Mouse (Mus musculus) cerebellum, postnatal 10 days (tissue): ENCODE results near the gene Gpr87.
"Not testable (repeated sequence)": the region's sequence is repeated elsewhere in the genome, so short reads cannot be mapped to it uniquely, and the experiment has no call there.

Experiments
- DNase-seq, 2 experiments: peaks; one replicate each; pipeline ENCODE4 v3.0.0; 2021; ENCODE audit warnings: mixed read lengths in 2 of 2

Gene Gpr87

DNA sequence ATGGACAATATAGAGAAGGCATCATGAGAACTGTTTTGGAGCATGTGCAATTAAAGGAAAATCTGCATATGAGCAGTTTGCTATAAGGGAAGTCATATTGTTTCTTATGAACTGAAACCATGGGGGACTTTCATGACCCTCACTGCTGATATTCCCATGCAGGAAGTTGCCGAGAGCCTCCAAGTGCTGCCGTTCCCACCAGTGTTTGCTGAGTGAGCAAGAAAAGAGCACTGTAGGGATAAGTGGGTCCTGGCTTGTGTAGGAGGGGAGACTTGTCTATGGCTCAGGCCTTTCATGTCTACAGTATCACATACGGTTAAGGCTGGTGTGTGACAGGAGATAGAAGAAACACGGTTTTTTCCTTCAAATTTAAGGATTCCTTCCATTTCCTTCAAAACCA lies 9.2 kb downstream of the Gpr87 start:
- no peak for DNase-seq

DNA sequence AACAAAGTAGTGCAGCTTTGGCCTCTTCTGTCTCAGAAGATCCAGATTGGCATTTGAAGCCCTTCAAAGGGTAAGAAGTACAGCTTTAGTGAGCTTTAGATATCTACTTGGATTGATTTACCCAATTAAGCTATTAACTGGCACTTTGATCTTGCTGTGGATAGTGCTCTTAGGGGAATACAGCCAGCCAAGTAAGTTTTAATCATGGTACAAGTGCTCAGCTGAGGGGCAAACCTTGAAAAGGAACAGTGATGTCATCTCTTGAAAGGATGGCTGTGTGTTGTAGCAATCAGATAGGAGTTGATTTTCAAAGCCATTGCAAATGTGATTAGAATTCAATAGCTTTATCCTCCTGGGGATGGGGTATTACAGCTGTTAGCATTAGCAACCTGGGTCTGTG lies 12.8 kb downstream of the Gpr87 start:
- DNase-seq = no peak

DNA sequence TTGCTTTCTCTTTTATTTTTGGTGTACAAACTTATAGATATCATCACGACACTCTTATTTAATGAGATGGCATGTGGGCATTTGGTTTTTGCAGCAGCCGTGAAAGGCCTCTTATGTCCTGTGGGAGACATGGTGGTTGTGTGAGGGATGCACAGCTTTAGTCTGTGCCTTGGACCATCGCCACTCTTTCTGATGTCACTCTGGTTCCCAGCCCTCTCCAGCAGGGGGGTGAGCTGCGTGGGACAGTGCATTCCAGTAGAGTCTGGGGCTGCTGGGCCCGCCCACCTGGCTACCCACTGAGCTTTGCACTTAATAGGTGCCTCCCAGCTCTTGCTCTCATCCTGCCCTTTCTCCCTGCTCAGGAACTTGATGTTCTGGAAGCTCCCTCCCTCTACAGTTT lies 13.8 kb downstream of the Gpr87 start:
- peak; percentile 25 to 27 for DNase-seq

DNA sequence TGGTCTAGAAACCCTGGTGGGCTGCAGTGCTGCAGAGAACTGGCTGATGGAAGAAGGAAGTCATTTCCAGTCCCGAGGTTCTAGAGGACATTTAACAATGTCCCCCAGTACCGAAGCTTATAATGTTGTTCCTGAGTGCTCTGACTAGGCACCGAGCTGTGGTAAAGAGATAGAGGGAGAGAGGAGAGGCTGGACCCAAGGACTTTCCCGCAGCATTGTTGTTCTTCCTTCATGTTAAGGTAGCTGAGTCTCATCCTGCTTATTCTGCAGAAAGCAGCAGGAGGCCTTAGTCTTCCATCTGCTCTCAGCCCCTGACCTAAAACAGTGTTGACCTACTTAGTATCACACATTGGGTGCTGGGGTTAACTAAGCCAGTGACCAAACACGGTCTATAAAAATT lies 18.0 kb downstream of the Gpr87 start:
- peak; percentile 61 to 75 for DNase-seq

DNA sequence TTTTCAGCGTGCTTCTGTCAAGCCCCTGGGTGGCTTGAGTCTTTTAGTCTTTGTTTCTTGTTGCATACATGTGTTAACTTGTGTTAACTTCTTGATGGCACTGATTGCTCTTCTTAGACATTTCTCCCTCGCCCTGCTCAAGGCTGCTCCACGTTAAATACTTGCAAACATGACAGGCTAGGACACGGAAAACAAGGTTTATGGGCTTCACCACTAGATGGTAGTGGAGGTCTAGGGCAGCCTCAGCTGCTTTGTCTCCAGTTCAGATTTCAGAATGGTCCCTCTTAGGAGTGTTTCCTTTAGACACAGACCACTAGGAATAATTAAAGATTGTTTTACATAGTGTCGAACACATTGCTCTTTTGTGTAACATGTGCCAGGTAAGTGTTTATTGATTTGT lies 19.7 kb downstream of the Gpr87 start:
- DNase-seq = peak; percentile 72 to 81

DNA sequence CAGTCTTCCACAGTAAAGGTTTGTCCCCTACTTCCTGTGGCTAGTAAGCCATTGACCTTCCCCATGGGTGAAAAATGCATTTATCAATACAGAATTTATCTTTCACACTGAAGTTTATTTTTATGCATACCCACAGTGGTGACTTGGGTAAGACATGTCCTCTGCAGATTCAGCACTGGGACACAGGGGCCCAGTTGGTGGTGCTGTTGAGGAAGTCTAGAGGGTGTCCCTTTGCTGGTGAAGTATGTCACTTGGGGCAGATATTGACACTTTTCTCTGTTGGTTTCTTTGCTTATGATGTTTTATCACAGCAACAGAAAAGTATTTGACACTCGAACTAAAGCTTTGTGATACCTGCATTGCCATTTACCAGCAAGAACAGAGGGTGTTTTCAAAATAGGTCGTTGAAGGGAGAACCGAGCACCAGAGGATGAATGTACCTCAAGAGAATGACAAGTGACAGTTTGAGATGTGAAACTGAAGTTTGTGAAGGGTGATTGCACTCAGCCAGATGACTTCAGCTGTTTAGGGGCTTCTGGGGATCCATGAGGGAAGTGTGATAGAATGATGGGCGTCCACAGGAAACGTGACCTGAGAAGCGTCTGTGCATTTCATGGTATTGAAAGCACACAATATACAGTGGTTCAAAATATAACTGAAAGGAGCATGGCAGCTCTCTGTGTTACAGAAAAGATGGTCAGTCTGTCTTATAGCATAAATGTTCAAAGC lies 20.3 kb downstream of the Gpr87 start:
- no peak for DNase-seq

DNA sequence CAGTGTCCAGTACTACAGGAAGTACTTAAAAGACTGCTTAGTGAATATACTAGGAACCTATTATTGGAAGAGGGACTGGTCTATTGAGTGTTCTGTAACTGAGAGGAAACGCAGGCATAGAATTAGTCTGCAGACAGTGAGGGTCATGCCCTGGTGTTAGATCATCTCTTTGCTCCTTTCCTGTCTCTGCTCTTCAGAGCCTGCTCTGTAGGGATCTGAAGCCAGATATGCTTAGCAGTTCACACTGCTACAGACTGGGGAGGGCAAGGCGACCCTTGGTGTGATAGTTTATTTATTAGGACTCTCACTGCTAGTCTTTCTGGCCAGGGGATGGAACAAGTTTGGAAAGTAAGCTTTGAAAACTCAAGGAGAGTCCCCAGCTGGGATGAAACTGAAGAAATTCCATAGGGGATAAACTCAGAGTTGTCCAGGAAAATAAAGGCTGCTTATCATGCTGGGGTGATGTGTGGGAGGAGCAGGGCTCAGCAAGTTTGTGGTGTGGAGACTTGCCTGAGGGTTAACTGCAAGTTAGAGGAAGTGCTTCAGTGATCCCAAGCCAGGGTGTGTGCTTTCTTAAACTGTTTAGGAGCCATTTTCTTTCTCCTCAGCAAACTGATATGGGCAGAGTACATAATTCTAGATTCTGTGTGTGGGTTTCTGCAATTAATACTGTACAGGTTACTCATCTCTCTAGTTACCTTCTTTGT lies 24.8 kb downstream of the Gpr87 start:
- no peak for DNase-seq

DNA sequence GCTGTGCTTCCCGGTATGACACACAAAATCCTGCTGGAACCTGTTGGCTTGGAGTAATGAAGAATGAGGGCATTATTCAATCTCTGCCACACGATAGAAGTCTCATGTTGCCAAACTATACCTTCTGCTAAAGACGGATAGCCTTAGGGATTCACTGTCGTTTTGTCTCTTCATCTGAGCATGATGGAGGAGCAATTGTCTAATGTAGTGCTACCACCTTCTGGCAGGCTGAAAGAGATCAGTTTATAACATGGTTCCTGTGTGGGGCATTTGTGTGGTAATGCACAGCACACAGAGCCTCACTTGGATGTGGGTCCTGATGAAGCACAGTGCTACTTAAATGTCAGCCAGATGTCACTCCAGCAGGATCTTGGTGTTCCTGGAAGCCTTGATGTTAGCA lies 25.7 kb downstream of the Gpr87 start:
- no peak for DNase-seq

DNA sequence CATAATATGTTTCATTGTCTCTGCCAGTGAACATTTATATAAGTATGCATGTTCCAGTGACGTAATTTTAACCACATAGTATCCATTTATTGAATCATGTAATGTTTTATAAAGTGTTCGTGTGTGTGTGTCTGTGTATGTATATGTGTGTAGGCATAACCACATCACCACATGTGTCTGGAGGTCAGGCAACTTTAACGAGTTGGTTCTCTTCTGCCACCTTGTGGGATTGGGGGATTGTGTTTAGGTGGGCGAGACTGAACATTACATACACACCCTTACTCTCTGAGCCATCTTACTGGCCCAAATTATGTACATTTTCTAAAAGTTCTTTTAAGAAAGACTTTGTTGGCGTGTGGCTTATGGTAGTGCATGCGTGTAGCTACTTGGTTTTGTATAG lies 26.4 kb downstream of the Gpr87 start:
- no peak for DNase-seq

DNA sequence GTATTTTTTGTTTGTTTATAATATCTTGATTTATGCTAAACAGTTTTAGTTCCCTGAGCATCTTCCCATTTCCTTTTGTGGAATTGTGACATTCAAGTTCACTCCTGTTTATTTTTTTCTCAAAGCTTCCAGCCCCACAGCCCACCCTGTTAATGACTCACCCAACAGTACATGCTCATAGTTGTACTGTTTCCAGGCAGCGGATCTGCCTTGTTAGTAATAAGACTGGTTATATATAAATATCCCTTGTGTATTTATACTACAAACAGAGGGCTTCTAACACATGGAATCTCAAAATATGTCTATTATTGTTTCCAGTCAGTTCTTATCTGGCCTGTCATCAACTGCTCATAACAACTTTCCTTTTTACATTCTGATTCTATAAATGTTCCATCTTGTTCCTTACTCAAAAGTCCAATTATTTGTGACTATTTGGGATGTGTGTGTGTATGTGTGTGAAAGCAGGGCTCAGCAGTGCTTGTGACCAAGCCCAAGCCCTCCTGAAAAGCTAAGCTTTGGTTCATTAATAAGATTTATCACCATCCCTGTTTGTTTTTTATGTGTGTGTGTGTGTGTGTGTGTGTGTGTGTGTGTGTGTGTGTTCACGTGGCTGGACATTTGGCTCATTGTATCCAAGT lies 27.4 kb downstream of the Gpr87 start:
- DNase-seq = no peak

DNA sequence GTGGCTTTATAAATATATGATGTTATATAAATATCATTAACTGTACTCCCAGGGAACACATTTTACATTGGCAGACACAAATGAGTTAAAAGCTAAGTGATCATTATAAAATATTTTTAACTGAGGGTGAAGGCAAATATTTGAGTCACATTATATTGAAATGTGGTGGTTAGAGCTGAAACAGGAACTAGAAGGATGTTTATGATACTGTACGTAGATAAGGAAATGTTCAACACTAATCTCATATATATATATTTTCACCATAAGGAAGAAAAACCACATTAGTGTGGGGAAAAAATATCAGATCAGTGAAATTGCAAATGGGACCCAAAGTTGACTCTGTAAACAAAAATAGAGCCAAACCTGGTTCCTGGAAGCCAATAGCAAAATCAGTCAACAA lies 34.4 kb downstream of the Gpr87 start:
- no peak for DNase-seq

DNA sequence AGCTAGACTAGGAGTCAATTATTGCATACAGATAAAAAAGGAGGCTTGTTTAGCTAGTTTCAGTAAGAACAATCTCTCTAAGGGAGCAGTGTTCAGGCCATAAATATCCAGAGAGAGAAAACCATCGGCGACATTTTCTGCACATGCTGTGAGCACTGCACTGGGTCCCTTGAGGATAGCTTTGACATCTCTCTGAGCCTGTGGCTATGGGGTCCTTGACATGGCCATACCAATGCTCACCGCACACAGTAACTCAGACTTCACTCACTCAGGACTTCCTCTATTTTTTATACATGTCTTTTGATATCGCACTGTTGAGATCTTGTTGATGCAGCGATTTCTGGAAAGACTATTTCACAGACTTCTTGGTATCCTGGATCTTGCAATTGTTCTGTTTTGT lies 37.9 kb downstream of the Gpr87 start:
- DNase-seq = no peak

DNA sequence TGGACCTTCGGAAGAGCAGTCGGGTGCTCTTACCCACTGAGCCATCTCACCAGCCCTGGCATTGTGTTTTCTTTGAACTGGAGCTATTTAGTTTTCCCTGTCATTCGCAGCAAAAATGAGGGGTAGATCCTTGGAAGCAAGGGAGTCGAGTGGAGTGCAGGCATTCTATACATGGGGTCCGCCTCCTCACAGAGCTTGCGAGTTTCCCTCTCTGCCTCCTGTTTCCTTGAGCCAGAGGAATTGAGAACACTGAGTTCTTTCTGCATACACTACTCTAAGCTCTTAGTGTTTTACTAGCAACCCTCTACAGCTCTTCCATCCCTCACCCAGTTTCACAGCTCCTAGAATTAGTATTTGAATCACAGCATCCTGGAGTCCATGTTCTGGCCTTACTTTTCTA lies 39.5 kb downstream of the Gpr87 start:
- DNase-seq = no peak

DNA sequence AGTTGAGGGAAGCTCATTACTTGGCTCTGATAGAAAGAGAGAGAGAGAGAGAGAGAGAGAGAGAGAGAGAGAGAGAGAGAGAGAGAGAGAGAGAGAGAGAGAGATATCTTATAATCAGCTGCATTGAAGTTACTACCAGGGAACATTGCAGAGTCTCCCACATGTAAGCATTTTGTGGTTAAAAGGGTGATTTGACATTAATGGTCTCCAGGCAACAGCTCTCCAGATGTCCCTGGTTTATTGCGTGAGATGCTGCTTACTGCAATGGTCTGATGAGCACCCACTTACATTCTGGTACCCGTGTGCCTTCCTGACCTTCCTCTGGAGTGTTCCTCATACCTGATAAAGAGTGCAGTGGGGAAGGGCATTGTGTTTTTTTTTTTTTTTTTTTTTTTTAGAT lies 40.0 kb downstream of the Gpr87 start:
- no peak for DNase-seq

DNA sequence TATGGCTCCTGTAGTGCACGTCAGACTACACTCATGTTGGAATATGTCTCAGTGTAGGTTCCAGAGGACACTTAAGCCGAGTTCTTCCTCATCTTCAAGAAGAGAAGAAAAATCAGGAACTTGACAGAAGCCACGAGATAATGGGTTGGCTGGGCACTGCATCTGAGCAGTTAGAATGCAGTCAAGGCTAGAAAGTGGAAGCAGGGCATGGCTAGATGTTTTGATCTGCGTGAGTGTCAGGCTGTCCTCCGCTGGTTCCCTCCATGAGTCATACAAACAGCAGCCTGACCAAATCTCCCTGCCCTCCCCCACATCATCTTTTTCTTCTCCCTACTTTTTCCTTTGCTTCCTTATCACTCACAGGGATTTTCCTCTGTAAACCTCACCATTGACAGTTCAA lies 41.5 kb downstream of the Gpr87 start, which contains the start of gene P2ry14:
Gene P2ry14, minus strand, starts transcription at position 195 of the 400 bp plus-strand sequence.
- no peak for DNase-seq

DNA sequence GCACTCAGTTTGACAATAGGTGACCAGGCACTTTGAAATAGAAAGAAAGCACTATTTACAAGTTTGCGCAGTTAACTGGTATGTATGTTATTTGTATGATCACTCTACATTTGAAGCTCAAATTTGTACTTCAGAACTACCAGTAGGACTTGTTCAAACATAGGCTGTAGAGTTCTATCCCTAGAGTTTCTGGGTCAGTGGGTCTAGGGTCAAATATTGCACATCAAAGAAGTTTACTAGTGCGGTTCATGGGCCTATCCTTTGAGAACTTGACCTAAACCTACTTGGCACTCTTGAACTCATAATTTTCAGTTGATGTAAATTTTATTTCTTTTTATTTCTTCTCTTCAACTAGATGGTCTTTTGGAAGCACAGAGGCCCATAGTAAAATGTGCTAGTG lies 44.3 kb downstream of the Gpr87 start:
- DNase-seq = no peak

DNA sequence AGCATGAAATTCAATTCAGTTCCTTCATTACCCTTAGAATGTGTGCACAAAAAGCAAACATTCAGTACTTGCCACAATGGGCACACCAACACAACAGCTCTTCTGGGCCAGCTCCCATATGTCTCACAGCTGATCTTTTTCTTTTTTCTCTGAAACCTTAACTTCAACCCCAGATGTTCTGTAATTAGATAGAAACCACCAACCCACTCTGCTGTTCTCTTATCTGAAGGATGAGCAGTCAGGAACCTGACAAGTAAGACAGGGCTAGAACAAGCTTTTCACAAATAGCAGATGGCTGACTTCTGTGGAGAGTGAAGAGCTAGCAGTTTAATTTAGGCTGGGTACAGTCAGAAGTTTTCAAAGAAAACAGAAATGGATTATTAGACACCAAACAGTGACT lies 45.3 kb downstream of the Gpr87 start:
- no peak for DNase-seq

DNA sequence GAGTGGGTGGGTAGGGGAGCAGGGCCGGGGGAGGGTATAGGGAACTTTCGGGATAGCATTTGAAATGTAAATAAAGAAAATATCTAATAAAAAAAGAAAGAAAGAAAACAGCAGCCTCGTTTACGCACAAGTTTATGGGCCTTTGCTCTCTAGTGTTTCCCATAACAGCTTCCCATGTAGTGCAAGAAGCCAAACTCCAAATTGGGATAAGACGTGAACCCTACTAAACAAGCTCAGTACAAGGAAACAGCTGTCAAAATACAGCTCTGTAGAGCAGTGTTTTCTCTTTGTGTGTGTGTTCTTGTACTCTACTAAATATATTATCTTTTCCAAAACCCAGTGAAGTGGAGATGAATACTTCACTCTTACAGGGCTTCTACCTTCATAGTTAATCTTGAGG lies 49.7 kb downstream of the Gpr87 start:
- DNase-seq = no peak

DNA sequence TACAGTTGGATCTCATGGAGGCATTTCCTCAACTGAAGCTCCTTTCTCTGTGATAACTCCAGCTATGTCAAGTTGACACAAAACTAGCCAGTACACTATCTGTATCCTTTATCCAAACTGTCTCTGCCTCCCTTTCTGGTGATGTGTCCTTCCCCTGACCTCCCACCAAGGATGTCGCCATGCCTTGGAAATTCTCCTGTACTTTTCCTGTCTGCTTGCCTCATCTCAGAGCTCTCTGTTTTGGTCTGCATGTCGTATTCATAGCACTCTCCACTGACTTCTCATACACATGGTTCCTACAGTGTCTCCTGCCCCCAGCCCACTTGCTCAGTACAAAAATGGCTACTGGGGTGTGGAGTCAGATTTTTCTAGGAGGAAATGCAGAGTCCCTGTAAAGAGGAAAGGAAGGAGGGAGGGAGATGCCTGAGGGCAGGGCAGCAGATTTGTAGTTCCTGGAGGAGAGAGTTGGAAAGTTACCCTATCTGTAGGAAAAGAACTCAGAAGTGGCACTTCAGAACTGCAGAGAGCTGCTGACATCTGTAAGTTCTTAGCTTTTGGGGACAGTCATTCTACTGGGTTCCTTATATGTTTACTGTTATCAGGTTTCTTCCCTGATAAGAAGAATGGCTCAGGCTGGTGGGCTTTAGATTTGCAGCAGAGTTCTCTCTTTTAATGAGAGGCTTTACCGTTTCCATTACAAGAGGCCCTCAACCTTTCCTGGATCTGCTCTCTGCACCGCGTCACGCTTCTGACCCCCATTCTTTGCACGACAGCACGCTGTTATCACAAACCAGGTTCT lies 53.2 kb downstream of the Gpr87 start:
- DNase-seq = no peak

DNA sequence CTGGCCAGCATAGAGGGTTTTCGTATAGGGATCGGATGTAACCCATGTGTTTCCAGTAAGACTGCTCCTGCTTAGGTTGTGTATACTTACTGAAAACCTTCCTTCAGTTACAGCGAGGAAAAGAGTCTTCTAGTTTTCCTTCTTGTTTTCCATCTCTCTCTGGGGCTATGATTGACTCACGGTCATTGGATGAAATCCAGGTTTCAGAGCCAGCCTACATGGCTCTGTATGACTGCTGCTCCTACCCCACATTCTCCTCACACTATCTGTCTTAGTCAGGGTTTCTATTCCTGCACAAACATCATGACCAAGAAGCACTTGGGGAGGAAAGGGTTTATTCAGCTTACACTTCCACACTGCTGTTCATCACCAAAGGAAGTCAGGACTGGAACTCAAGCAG lies 54.0 kb downstream of the Gpr87 start:
- not testable (repeated sequence) for DNase-seq

DNA sequence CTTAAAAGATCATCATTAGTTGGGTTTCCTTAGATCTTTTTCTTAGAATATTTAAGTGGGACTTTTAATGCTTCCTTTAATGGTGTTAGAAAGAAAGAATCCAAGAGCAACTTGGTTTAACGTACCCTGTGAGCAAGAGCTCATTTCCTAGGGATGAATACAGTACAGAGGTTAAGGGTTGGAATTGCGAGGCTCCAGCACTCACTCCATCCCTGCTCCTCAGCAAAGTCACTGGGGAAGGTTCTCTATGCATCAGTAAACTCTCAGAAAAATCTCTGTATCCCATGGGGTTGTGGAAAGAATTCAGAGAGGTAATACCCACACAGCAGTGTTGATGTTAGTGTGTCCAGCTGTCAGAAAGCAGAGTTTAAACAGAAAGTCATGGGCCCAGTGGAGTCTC lies 54.8 kb downstream of the Gpr87 start:
- DNase-seq = no peak

DNA sequence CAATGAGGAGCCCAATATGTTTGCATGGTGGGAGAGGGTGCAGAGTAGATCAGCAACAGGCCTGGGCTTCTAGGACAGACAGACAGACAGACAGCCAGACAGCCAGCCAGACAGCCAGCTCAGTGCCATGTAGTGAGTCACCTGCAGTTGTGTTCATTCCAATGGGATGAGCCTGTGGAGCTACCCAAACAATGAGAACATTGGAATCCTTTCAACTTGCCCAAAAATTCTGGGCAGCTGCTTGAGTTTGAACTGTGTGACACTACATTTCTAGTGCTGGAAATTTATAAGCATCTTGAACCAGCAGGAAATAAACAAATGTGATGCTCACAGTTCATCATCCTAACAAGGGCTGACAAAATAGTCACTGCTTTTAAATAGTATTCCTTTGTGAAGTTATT lies 55.3 kb downstream of the Gpr87 start:
- no peak for DNase-seq

DNA sequence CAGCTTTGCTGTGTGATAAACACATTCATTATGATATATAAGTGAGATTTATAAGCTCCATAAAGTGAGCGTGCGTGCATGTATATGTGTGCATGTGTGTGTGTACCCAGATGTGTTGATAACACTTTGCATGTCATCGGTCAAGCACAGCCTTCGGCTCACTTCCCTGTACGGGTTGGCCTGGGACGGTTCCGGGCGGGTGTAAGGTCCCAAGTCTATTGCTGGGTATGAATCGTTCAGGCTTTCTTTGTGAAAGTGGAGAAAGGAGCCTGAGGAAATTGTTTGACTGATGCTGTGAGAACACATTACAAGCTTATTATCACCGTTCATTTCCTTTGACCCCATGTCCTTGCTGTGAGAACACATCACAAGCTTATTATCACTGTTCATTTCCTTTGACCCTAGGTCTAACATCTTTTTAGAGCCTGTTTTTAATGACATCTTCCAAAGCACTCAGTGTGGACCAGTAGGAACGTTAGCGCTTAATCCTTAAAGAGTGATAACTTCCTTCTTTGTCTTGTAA lies 55.9 kb downstream of the Gpr87 start:
- DNase-seq = no peak
